ENCODE assay signal across 9 mouse cellular contexts in genomic region chr8:70806541-70806940, GRCm38 (mm10). TPM values are rescaled to one million over a fixed set of nuclear protein-coding genes. Genes with fewer than 3 reads are reported as not detected.
DNase-seq lines count a peak whose midpoint lies in the region; ATAC-seq and TF ChIP-seq lines count a peak whose summit lies in the region.
"Had no signal": no experiment of that assay in that cellular context is flagged by ENCODE, and none has a peak within 500 bp of the region (broad histone marks: within the 10 kb centered on the region; RNA-seq: fewer than 3 reads in every experiment).

No protein-coding gene starts in this region.

- H3K36me3 ChIP-seq in hindbrain, embryonic 12.5 days, result no peaks in the 10 kb centered on the region
- H3K36me3 ChIP-seq in forebrain, embryonic 11.5 days (ENCODE audit: control insufficient read depth, insufficient read depth, low read length), result no peaks in the 10 kb centered on the region

- peaks cover 4% of the 10 kb centered on the region; the same call in 1 of the 2 replicates for H3K4me1 ChIP-seq in cerebellum, adult 2 months (ENCODE audit: control insufficient read depth, insufficient read depth, low read length)
- H3K4me1 ChIP-seq in hindbrain, embryonic 12.5 days, result peaks cover 16% of the 10 kb centered on the region
- H3K4me1 ChIP-seq in forebrain, embryonic 11.5 days (replicated peaks; ENCODE audit: control insufficient read depth, insufficient read depth, low read length), result peaks cover 9% of the 10 kb centered on the region; the same call in 1 of the 2 replicates

- no peak overlapping the region for H3K4me3 ChIP-seq in cerebellum, adult 2 months (replicated peaks; ENCODE audit: insufficient read depth, low read depth, low read length)
- no peak overlapping the region for H3K4me3 ChIP-seq in hindbrain, embryonic 12.5 days
- no peak overlapping the region for H3K4me3 ChIP-seq in forebrain, embryonic 11.5 days (ENCODE audit: low read depth, low read length)

- no peak overlapping the region for H3K9ac ChIP-seq in hindbrain, embryonic 12.5 days
- H3K9ac ChIP-seq in forebrain, embryonic 11.5 days (ENCODE audit: low read length), result no peak overlapping the region

- no peak for ATAC-seq in hindbrain, embryonic 12.5 days (ENCODE audit: low FRiP score)
- ATAC-seq in forebrain, embryonic 11.5 days (replicated peaks; ENCODE audit: low FRiP score), result no peak

- 95% methylated on average over 4 of the region's 4 CpGs for WGBS in cerebellum, adult 2 months
- WGBS in hindbrain, embryonic 12.5 days, result 77% methylated on average over 4 of the region's 4 CpGs
- 83% methylated on average over 4 of the region's 4 CpGs for WGBS in forebrain, embryonic 11.5 days

- H3K9me3 ChIP-seq in hindbrain, embryonic 12.5 days (replicated peaks), result no peaks in the 10 kb centered on the region
- H3K9me3 ChIP-seq in forebrain, embryonic 11.5 days (ENCODE audit: control insufficient read depth, low read length), result no peaks in the 10 kb centered on the region

- peaks cover 2% of the 10 kb centered on the region; the same call in 1 of the 2 replicates for H3K27me3 ChIP-seq in cerebellum, adult 2 months (ENCODE audit: control insufficient read depth, insufficient read depth, low read length)
- peaks cover 59% of the 10 kb centered on the region for H3K27me3 ChIP-seq in hindbrain, embryonic 12.5 days
- peaks cover 17% of the 10 kb centered on the region for H3K27me3 ChIP-seq in forebrain, embryonic 11.5 days (ENCODE audit: control insufficient read depth, insufficient read depth, low read length)

- TF ChIP-seq CTCF in cerebellum, adult 2 months (IDR thresholded peaks at IDR 0.05; ENCODE audit: borderline replicate concordance, insufficient read depth, low read depth, low read length), result no peak

- H3K27ac ChIP-seq in cerebellum, adult 2 months (ENCODE audit: insufficient read depth, low read length), result peak overlapping the region; percentile 33; the same call in 1 of the 2 replicates
- H3K27ac ChIP-seq in hindbrain, embryonic 12.5 days, result no peak overlapping the region
- no peak overlapping the region for H3K27ac ChIP-seq in forebrain, embryonic 11.5 days (ENCODE audit: low read depth, low read length)
- H3K27ac ChIP-seq: kidney, postnatal 0 days had no signal

- no peak overlapping the region for H3K4me2 ChIP-seq in hindbrain, embryonic 12.5 days (replicated peaks)
- H3K4me2 ChIP-seq in forebrain, embryonic 11.5 days (ENCODE audit: low read depth, low read length, severe bottlenecking), result no peak overlapping the region

- TF ChIP-seq POLR2A in cerebellum, adult 2 months (IDR thresholded peaks at IDR 0.05; ENCODE audit: borderline replicate concordance, insufficient read depth, low read length), result no peak

- no peak for DNase-seq in cerebellum, adult 2 months
- DNase-seq in cerebellum, postnatal 14 days, result no peak
- peak; percentile 65 for DNase-seq in 416B (ENCODE audit: low read depth)
- DNase-seq in induced T-regulatory cell, adult 2 months (ENCODE audit: low read depth), result peak; percentile 87
- DNase-seq in naive thymus-derived CD4-positive, alpha-beta T cell, adult 2 months (ENCODE audit: low read depth), result peak; percentile 59
- no peak for DNase-seq in adrenal gland, postnatal 10 days
- no peak for DNase-seq in forebrain, embryonic 11.5 days (ENCODE audit: low spot score)

RNA-seq across cellular contexts. Expression of gene Mast3, which starts 1.7 kb away (rescaled TPM):
- polyA plus RNA-seq in cerebellum, adult 2 months (2012; rRNA removed), result 69.5 and 70.4 TPM in 2 replicates
- polyA plus RNA-seq in hindbrain, embryonic 12.5 days (2016; fragmentation: Nextera tagmentation; extraction: Ambion mirVana), result 16.0 and 17.7 TPM in 2 replicates
- 10 to 100 TPM; 17.7 to 22.8 TPM for total RNA-seq in adrenal gland, postnatal 10 days (2021)
- polyA plus RNA-seq in forebrain, embryonic 11.5 days (2014; fragmentation: Nextera tagmentation; extraction: Ambion mirVana), result 15.9 and 17.4 TPM in 2 replicates

RNA-seq across cellular contexts. Expression of gene Il12rb1, which starts 1.7 kb away (rescaled TPM):
- 1.8 and 1.9 TPM in 2 replicates for polyA plus RNA-seq in cerebellum, adult 2 months (2012; rRNA removed)
- polyA plus RNA-seq in hindbrain, embryonic 12.5 days (2016; fragmentation: Nextera tagmentation; extraction: Ambion mirVana), result not detected in 2 replicates
- total RNA-seq in adrenal gland, postnatal 10 days (2021), result under 1 TPM; 0.67 to 0.87 TPM
- not detected in 2 replicates for polyA plus RNA-seq in forebrain, embryonic 11.5 days (2014; fragmentation: Nextera tagmentation; extraction: Ambion mirVana)

RNA-seq across cellular contexts. Expression of gene Pik3r2, which starts 30.0 kb away (rescaled TPM):
- polyA plus RNA-seq in cerebellum, adult 2 months (2012; rRNA removed), result 150 and 158 TPM in 2 replicates
- 84.5 and 85.5 TPM in 2 replicates for polyA plus RNA-seq in hindbrain, embryonic 12.5 days (2016; fragmentation: Nextera tagmentation; extraction: Ambion mirVana)
- 10 to 100 TPM; 37.7 to 46.4 TPM for total RNA-seq in adrenal gland, postnatal 10 days (2021)
- 58.9 and 61.6 TPM in 2 replicates for polyA plus RNA-seq in forebrain, embryonic 11.5 days (2014; fragmentation: Nextera tagmentation; extraction: Ambion mirVana)

RNA-seq across cellular contexts. Expression of gene Arrdc2, which starts 33.0 kb away (rescaled TPM):
- polyA plus RNA-seq in cerebellum, adult 2 months (2012; rRNA removed), result 33.1 and 34.0 TPM in 2 replicates
- polyA plus RNA-seq in hindbrain, embryonic 12.5 days (2016; fragmentation: Nextera tagmentation; extraction: Ambion mirVana), result 9.8 and 11.1 TPM in 2 replicates
- total RNA-seq in adrenal gland, postnatal 10 days (2021), result 10 to 100 TPM; 11.2 to 13.8 TPM
- 6.3 and 7.2 TPM in 2 replicates for polyA plus RNA-seq in forebrain, embryonic 11.5 days (2014; fragmentation: Nextera tagmentation; extraction: Ambion mirVana)

RNA-seq across cellular contexts. Expression of gene Mpv17l2, which starts 45.8 kb away (rescaled TPM):
- polyA plus RNA-seq in cerebellum, adult 2 months (2012; rRNA removed), result 81.1 and 83.4 TPM in 2 replicates
- 38.2 and 38.3 TPM in 2 replicates for polyA plus RNA-seq in hindbrain, embryonic 12.5 days (2016; fragmentation: Nextera tagmentation; extraction: Ambion mirVana)
- 100 to 1,000 TPM in 1 of 2 experiments, 10 to 100 TPM in 1; 92.9 to 106 TPM for total RNA-seq in adrenal gland, postnatal 10 days (2021)
- 31.0 and 34.1 TPM in 2 replicates for polyA plus RNA-seq in forebrain, embryonic 11.5 days (2014; fragmentation: Nextera tagmentation; extraction: Ambion mirVana)

Comparison
In these comparisons a context has a peak if more than half of its experiments do, and no peak if none do; other contexts are left out.
1. DNase-seq: peak in 416B (single experiment), induced T-regulatory cell, adult 2 months (single experiment) and naive thymus-derived CD4-positive, alpha-beta T cell, adult 2 months (single experiment); none in cerebellum, adult 2 months (0 of 2), cerebellum, postnatal 14 days (0 of 2), adrenal gland, postnatal 10 days (single experiment) and forebrain, embryonic 11.5 days (single experiment).